Mouse (Mus musculus): ENCODE measurements around the gene Wnt9a. TPM values are rescaled to one million over a fixed set of nuclear protein-coding genes. Genes with fewer than 3 reads are reported as not detected.

The Wnt9a gene
- polyA plus RNA-seq (2015; fragmentation: Nextera tagmentation; extraction: Ambion mirVana): 3.6 and 3.8 TPM in 2 replicates

GRCm38 (mm10) chr11:59306461-59307421, at the start of gene Wnt9a:
Gene Wnt9a (plus strand): TSS chr11:59306928.
- Histone ChIP-seq H3K36me3 (no peaks in the 10 kb centered on the region), H3K27me3 (peaks cover 76% of the 10 kb centered on the region), H3K9me3 (no peaks in the 10 kb centered on the region), H3K4me2 (peak within 1 kb of the TSS; percentile 83), H3K27ac (replicated peaks) (no peak within 1 kb of the TSS; the same call in 1 of the 2 replicates), H3K4me3 (peak within 1 kb of the TSS; percentile 55), H3K4me1 (replicated peaks) (peaks cover 40% of the 10 kb centered on the region), H3K9ac (peak within 1 kb of the TSS; percentile 70)
- peak; percentile 34; the same call in 1 of the 2 replicates for ATAC-seq (ENCODE audit: low read depth)
- WGBS: 1% methylated on average over 109 of the region's 128 CpGs

GRCm38 (mm10) chr11:59259647-59260046, 47.1 kb upstream of the Wnt9a start:
- H3K9me3 ChIP-seq: no peaks in the 10 kb centered on the region
- no peak overlapping the region for H3K9ac ChIP-seq
- no peak for ATAC-seq (ENCODE audit: low read depth)
- H3K4me3 ChIP-seq: no peak overlapping the region
- peaks cover 25% of the 10 kb centered on the region for H3K27me3 ChIP-seq
- WGBS: 89% methylated on average over 7 of the region's 7 CpGs
- H3K4me1 ChIP-seq (replicated peaks): peaks cover 14% of the 10 kb centered on the region
- H3K4me2 ChIP-seq: no peak overlapping the region
- H3K36me3 ChIP-seq: no peaks in the 10 kb centered on the region
- no peak overlapping the region for H3K27ac ChIP-seq (replicated peaks)

DNA sequence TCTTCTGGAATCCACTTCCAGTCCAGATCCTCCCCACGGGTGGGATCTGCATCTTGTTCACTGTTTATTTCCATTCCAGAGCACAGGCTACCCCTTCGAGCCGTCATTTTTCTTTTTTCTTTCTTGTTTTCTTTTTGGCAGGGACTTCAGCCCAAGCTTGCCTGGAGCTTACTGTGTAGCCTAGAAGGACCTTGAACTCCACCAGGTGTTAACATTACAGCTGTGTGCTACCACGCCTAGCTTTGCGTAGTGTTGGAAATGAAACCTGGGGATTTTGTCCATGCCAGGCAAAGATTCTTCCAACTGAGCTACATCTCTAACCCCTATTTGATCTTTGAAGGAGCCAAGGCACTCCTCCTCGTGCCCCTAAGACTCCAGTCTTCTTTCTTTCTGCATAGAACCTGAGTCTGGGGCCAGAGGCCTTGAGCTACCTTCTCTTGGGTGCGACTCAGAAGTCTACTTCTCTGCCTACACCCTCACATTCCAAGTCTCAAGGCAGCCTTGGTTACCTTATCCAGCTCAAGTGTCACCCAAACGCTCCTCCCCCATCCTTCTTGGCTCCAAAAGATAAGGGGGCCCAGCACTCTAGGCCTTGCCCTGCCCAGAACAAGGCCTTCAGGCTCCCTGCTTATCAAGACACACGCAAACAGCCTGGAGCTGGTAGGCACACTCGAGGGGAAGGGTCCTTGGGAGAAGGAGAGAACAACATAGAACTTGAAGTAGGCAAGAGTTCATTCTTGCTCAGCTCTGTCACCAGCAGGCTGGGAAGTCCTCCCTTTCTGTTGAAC, 45.8 kb upstream of the Wnt9a start:
- 84% methylated on average over 10 of the region's 10 CpGs for WGBS
- Histone ChIP-seq H3K9me3 (no peaks in the 10 kb centered on the region), H3K4me3 (no peak overlapping the region), H3K4me2 (no peak overlapping the region), H3K4me1 (replicated peaks) (peaks cover 19% of the 10 kb centered on the region), H3K27ac (replicated peaks) (no peak overlapping the region), H3K36me3 (no peaks in the 10 kb centered on the region), H3K9ac (no peak overlapping the region), H3K27me3 (peaks cover 36% of the 10 kb centered on the region)
- no peak for ATAC-seq (ENCODE audit: low read depth)

- Histone ChIP-seq H3K27ac (replicated peaks) (no peak overlapping the region), H3K27me3 (peaks cover 50% of the 10 kb centered on the region), H3K4me1 (replicated peaks) (peaks cover 19% of the 10 kb centered on the region), H3K9me3 (no peaks in the 10 kb centered on the region), H3K4me2 (no peak overlapping the region), H3K36me3 (no peaks in the 10 kb centered on the region), H3K9ac (no peak overlapping the region), H3K4me3 (no peak overlapping the region)
- ATAC-seq (ENCODE audit: low read depth): no peak
Observed at GRCm38 (mm10) chr11:59262308-59262707, 44.4 kb upstream of the Wnt9a start.

DNA sequence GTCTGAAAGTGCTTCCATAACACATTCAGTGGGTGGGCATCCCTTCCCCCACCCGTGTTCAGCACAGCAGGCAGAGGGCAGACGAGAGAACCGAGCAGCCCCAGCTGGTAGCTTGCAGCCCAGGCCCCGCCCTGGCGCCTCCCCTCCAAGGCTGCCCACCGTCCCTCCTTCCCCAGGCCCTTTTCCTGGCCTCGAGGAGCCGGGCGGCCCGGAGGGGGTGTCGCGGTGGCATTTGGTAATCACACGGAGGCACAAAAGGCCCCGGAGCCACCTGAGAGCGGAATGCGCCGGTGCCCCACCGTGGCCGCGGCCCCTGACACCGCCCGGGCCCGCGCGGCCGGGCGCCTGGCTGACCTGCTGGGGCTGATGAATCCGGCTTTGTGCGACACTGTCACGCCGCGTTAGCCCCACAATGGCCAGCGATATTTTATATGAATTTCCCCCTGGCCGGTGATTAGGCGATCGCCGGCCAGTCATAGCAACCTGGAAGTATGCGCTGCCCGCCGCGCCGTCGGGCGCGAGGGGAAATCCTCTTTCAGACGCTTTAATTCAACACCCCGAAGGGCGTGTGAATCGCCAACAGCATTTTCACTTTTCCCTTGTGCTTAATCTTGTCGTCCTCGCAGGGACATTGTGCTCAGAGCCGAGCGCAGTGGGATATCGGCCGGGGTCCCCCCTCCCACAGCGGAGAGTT, 42.7 kb upstream of the Wnt9a start:
- peaks cover 51% of the 10 kb centered on the region for H3K27me3 ChIP-seq
- peak overlapping the region; percentile 76 for H3K27ac ChIP-seq (replicated peaks)
- no peaks in the 10 kb centered on the region for H3K36me3 ChIP-seq

DNA sequence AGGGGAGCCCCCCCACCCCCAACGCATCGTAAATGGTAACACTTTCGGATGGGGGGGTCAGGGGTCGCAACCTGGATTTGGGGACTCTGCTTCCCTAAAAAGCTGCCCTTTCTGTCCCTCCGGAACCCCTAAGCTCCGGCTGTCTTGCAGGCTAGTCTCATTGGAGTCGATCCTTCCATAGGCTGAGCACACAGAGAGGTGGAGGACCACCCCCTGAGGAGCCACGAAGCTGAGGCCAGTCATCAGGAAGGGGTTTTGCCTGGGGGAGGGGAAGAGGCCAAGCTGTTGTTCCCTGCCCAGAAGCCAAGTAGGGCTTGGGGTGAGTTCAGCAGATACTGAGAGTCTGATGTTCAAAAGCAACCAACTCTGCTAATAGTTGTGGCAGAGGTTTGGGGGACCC, 42.1 kb upstream of the Wnt9a start:
- H3K27ac ChIP-seq (replicated peaks): peak overlapping the region; percentile 76
- 2% methylated on average over 8 of the region's 8 CpGs for WGBS
- H3K9ac ChIP-seq: peak overlapping the region; percentile 76
- peaks cover 51% of the 10 kb centered on the region for H3K27me3 ChIP-seq
- peaks cover 19% of the 10 kb centered on the region for H3K4me1 ChIP-seq (replicated peaks)
- no peaks in the 10 kb centered on the region for H3K9me3 ChIP-seq
- ATAC-seq (ENCODE audit: low read depth): peak; percentile 58; the same call in 1 of the 2 replicates
- peak overlapping the region; percentile 51 for H3K4me3 ChIP-seq
- H3K4me2 ChIP-seq: peak overlapping the region; percentile 70
- H3K36me3 ChIP-seq: no peaks in the 10 kb centered on the region

More for the DNA sequence above, 42.7 kb upstream of the Wnt9a start:
- WGBS: under 1% methylated on average over 56 of the region's 56 CpGs
- H3K4me3 ChIP-seq: peak overlapping the region; percentile 51
- H3K4me1 ChIP-seq (replicated peaks): peaks cover 19% of the 10 kb centered on the region
- peak overlapping the region; percentile 70 for H3K4me2 ChIP-seq
- ATAC-seq (ENCODE audit: low read depth): peak; percentile 94
- peak overlapping the region; percentile 76 for H3K9ac ChIP-seq
- no peaks in the 10 kb centered on the region for H3K9me3 ChIP-seq

- H3K9me3 ChIP-seq: no peaks in the 10 kb centered on the region
- ATAC-seq (ENCODE audit: low read depth): no peak
- H3K4me3 ChIP-seq: no peak overlapping the region
- no peak overlapping the region for H3K9ac ChIP-seq
- WGBS: 50% methylated on average over 8 of the region's 8 CpGs
- H3K27ac ChIP-seq (replicated peaks): 0 out of 2 replicates have a peak overlapping the region, but pooled peaks have one; percentile 76
- H3K36me3 ChIP-seq: no peaks in the 10 kb centered on the region
- H3K4me2 ChIP-seq: no peak overlapping the region
- H3K4me1 ChIP-seq (replicated peaks): peaks cover 19% of the 10 kb centered on the region
- H3K27me3 ChIP-seq: peaks cover 49% of the 10 kb centered on the region
Observed at GRCm38 (mm10) chr11:59265154-59265813, 41.4 kb upstream of the Wnt9a start.

- H3K9ac ChIP-seq: no peak overlapping the region
- WGBS: 35% methylated on average over 6 of the region's 6 CpGs
- peaks cover 36% of the 10 kb centered on the region for H3K27me3 ChIP-seq
- no peak overlapping the region for H3K4me3 ChIP-seq
- peaks cover 19% of the 10 kb centered on the region for H3K4me1 ChIP-seq (replicated peaks)
- H3K36me3 ChIP-seq: no peaks in the 10 kb centered on the region
- H3K9me3 ChIP-seq: no peaks in the 10 kb centered on the region
- no peak overlapping the region for H3K4me2 ChIP-seq
- ATAC-seq (ENCODE audit: low read depth): no peak
- no peak overlapping the region for H3K27ac ChIP-seq (replicated peaks)
Observed at GRCm38 (mm10) chr11:59266727-59267126, 40.0 kb upstream of the Wnt9a start.

GRCm38 (mm10) chr11:59274184-59274583, 32.5 kb upstream of the Wnt9a start:
- WGBS: 90% methylated on average over 3 of the region's 3 CpGs
- H3K4me3 ChIP-seq: no peak overlapping the region
- H3K9ac ChIP-seq: no peak overlapping the region
- no peak for ATAC-seq (ENCODE audit: low read depth)
- no peak overlapping the region for H3K27ac ChIP-seq (replicated peaks)
- H3K4me1 ChIP-seq (replicated peaks): no peaks in the 10 kb centered on the region
- H3K9me3 ChIP-seq: no peaks in the 10 kb centered on the region
- H3K27me3 ChIP-seq: 0 out of 2 replicates have a peak, but pooled peaks cover 2% of the 10 kb centered on the region
- H3K4me2 ChIP-seq: no peak overlapping the region
- no peaks in the 10 kb centered on the region for H3K36me3 ChIP-seq

- Histone ChIP-seq H3K36me3 (no peaks in the 10 kb centered on the region), H3K4me2 (no peak overlapping the region), H3K27me3 (0 out of 2 replicates have a peak, but pooled peaks cover 2% of the 10 kb centered on the region), H3K9me3 (no peaks in the 10 kb centered on the region), H3K4me1 (replicated peaks) (no peaks in the 10 kb centered on the region), H3K4me3 (no peak overlapping the region), H3K27ac (replicated peaks) (no peak overlapping the region), H3K9ac (no peak overlapping the region)
- WGBS: 60% methylated on average over 2 of the region's 2 CpGs
- ATAC-seq (ENCODE audit: low read depth): no peak
Observed at GRCm38 (mm10) chr11:59276877-59277276, 29.9 kb upstream of the Wnt9a start.

DNA sequence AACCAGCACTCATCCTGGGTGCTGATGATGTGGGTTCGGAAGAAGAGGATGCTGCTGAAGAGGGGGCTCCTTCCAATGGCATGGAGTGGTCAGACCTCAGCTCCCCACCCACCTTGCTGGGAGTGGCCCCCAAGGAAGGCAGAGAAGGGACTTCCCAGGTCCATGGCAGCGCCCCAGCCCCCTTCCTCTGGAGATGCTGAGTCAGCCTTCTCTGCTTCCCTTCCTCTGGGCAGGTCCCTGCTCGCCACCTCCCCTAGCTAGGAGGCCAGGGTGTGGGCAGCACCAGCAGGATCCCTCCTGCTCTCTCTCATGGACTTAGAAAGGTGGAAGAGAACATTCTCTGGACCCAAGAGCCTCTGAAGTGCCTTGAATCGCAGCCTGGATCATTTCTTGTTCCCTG, 28.7 kb upstream of the Wnt9a start:
- 75% methylated on average over 4 of the region's 4 CpGs for WGBS
- peaks cover 3% of the 10 kb centered on the region; the same call in 1 of the 2 replicates for H3K27me3 ChIP-seq
- no peaks in the 10 kb centered on the region for H3K4me1 ChIP-seq (replicated peaks)
- H3K4me2 ChIP-seq: no peak overlapping the region
- ATAC-seq (ENCODE audit: low read depth): no peak
- H3K9me3 ChIP-seq: no peaks in the 10 kb centered on the region
- no peak overlapping the region for H3K27ac ChIP-seq (replicated peaks)
- no peaks in the 10 kb centered on the region for H3K36me3 ChIP-seq
- H3K4me3 ChIP-seq: no peak overlapping the region
- H3K9ac ChIP-seq: no peak overlapping the region
